Mouse (Mus musculus) lung, adult 2 months (tissue): Measurements from ENCODE around the gene Mrpl58.

ENCODE experiments used
- CTCF ChIP-seq: fragments of 200-500 bp; IDR thresholded peaks from 2 replicates; pipeline ENCODE4 v1.5.1; 2011; ENCODE audit warnings: mild to moderate bottlenecking, low read length, control low read depth; ENCODE audit not compliant: insufficient read depth
- POLR2A ChIP-seq: fragments of 200-500 bp; IDR thresholded peaks from 2 replicates; pipeline ENCODE4 v1.6.1; 2011; ENCODE audit warnings: low read depth, mild to moderate bottlenecking, control low read depth, low read length, borderline replicate concordance; ENCODE audit errors: extremely low read depth

DNA sequence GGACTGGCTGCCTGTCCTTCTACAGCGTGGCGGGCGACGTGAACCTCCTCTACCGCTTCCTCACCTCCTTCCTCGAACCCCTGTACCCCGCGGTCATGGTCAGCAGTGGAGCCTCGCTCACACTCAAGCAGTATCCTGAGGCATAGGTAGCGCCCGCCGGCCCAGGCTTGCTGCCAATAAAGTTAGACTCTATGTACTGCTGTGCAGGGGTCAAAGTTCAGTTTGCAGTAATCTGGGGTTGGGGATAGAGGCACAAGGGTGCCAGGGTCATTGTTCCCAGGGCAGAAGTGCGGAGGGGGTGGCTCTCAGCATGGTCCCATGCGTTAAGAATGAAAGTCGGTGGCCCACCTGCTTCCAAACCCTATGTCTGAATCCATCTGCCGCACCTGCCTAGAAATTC, 44.5 kb downstream of the Mrpl58 start:
- TF ChIP-seq CTCF (no peak), POLR2A (no peak)
